Mouse (Mus musculus) CH12.LX (cell line): ENCODE results near the gene Cyth3. TPM values are rescaled to one million over a fixed set of nuclear protein-coding genes. Genes with fewer than 3 reads are reported as not detected.

Experiments used
- DNase-seq: peaks from one replicate; pipeline ENCODE4 v3.0.0-alpha.2; 2013; ENCODE audit errors: extremely low read depth
- H3K27ac ChIP-seq: 2 replicates; pipeline ENCODE4 v1.5.1; 2012; ENCODE audit warnings: low read depth, mild to moderate bottlenecking, control low read depth, moderate library complexity; ENCODE audit not compliant: insufficient read depth
- H3K27me3 ChIP-seq: replicated peaks from 2 replicates; pipeline ENCODE3; 2012; ENCODE audit warnings: inconsistent platforms
- H3K36me3 ChIP-seq, 2 experiments: replicated peaks in 1 of 2; 2 replicates each; pipeline versions ENCODE3 to v1.6.1; 2012; ENCODE audit warnings: inconsistent platforms in 1 of 2, low read length in 1 of 2, mild to moderate bottlenecking in 1 of 2, mixed read lengths in 1 of 2, moderate library complexity in 1 of 2; ENCODE audit not compliant: control insufficient read depth in 1 of 2, insufficient read depth in 1 of 2
- H3K4me1 ChIP-seq, 2 experiments: 2 replicates each; pipeline ENCODE4 v1.6.1; 2012; ENCODE audit warnings: inconsistent platforms in 1 of 2, moderate library complexity in 1 of 2; ENCODE audit not compliant: insufficient read depth in 2 of 2, control insufficient read depth in 1 of 2
- H3K4me2 ChIP-seq: 2 replicates; pipeline ENCODE4 v1.6.1; 2012; ENCODE audit warnings: low read depth, mild to moderate bottlenecking, control low read depth; ENCODE audit not compliant: poor library complexity, insufficient read depth, severe bottlenecking
- H3K4me3 ChIP-seq, 3 experiments: fragments of 150-350 bp in 1 of 3; sonication (generic) in 1 of 3; replicated peaks in 1 of 3; 2 replicates each; pipeline versions ENCODE3 to v1.5.1; 2011 to 2012; ENCODE audit warnings: low read depth in 2 of 3, low read length in 2 of 3, mild to moderate bottlenecking in 2 of 3, moderate library complexity in 2 of 3, control low read depth in 1 of 3, improper control_type of control experiment in 1 of 3, inconsistent platforms in 1 of 3, mixed read lengths in 1 of 3; ENCODE audit not compliant: poor library complexity in 1 of 3
- H3K79me2 ChIP-seq: replicated peaks from 2 replicates; pipeline ENCODE4 v1.6.1; 2012; ENCODE audit warnings: mild to moderate bottlenecking, moderate library complexity; ENCODE audit not compliant: control insufficient read depth, poor library complexity, insufficient read depth, severe bottlenecking; ENCODE audit errors: extremely low read depth
- H3K9ac ChIP-seq: 2 replicates; pipeline ENCODE4 v1.6.1; 2012; ENCODE audit warnings: low read depth, mild to moderate bottlenecking, control low read depth, moderate library complexity; ENCODE audit not compliant: insufficient read depth
- H3K9me3 ChIP-seq: replicated peaks from 2 replicates; pipeline ENCODE3; 2012; ENCODE audit warnings: low read length, inconsistent platforms, mixed read lengths
- BHLHE40 ChIP-seq: IDR thresholded peaks from 2 replicates; pipeline ENCODE4 v1.6.1; 2011; ENCODE audit warnings: mild to moderate bottlenecking, low read depth, low read length, improper control_type of control experiment
- CHD1 ChIP-seq: IDR thresholded peaks from 2 replicates; pipeline ENCODE4 v1.6.1; 2012; ENCODE audit warnings: low read depth, low read length, improper control_type of control experiment, inconsistent platforms
- CHD2 ChIP-seq: IDR thresholded peaks from 2 replicates; pipeline ENCODE4 v1.6.1; 2011; ENCODE audit warnings: low read length, improper control_type of control experiment
- E2F4 ChIP-seq: IDR thresholded peaks from 2 replicates; pipeline ENCODE4 v1.6.1; 2011; ENCODE audit warnings: low read depth, low read length, improper control_type of control experiment; ENCODE audit not compliant: insufficient replicate concordance
- ELF1 ChIP-seq: IDR thresholded peaks from 2 replicates; pipeline ENCODE4 v1.6.1; 2014; ENCODE audit warnings: low read depth, mild to moderate bottlenecking, inconsistent platforms, low read length, improper control_type of control experiment
- EP300 ChIP-seq: IDR thresholded peaks from 2 replicates; pipeline ENCODE4 v1.6.1; 2011; ENCODE audit warnings: low read length, improper control_type of control experiment
- ETS1 ChIP-seq: conservative IDR thresholded peaks from 2 replicates; pipeline ENCODE4 v1.6.1; 2012; ENCODE audit warnings: low read depth, mild to moderate bottlenecking, inconsistent platforms, low read length, improper control_type of control experiment, moderate library complexity
- HCFC1 ChIP-seq: IDR thresholded peaks from 2 replicates; pipeline ENCODE4 v1.6.1; 2012; ENCODE audit warnings: low read depth, mild to moderate bottlenecking, inconsistent platforms, low read length, improper control_type of control experiment
- IRF4 ChIP-seq: IDR thresholded peaks from 2 replicates; pipeline ENCODE4 v1.6.1; 2014; ENCODE audit warnings: low read depth, mild to moderate bottlenecking, inconsistent platforms, low read length, improper control_type of control experiment
- JUN ChIP-seq: IDR thresholded peaks from 2 replicates; pipeline ENCODE4 v1.6.1; 2011; ENCODE audit warnings: low read depth, mild to moderate bottlenecking, low read length, improper control_type of control experiment, moderate library complexity; ENCODE audit not compliant: insufficient read depth
- KAT2A ChIP-seq: IDR thresholded peaks from 2 replicates; pipeline ENCODE4 v1.6.1; 2012; ENCODE audit warnings: low read length, improper control_type of control experiment, inconsistent platforms; ENCODE audit not compliant: insufficient replicate concordance
- MAFK ChIP-seq: IDR thresholded peaks from 2 replicates; pipeline ENCODE4 v1.6.1; 2011; ENCODE audit warnings: low read length, improper control_type of control experiment; ENCODE audit not compliant: insufficient replicate concordance
- MAX ChIP-seq: IDR thresholded peaks from 2 replicates; pipeline ENCODE4 v1.6.1; 2011; ENCODE audit warnings: low read length, improper control_type of control experiment
- MEF2A ChIP-seq: IDR thresholded peaks from 2 replicates; pipeline ENCODE4 v1.6.1; 2014; ENCODE audit warnings: low read depth, mild to moderate bottlenecking, inconsistent platforms, low read length, improper control_type of control experiment, borderline replicate concordance
- MYC ChIP-seq: IDR thresholded peaks from 2 replicates; pipeline ENCODE4 v1.6.1; 2011; ENCODE audit warnings: low read depth, mild to moderate bottlenecking, improper control_type of control experiment, low read length
- PAX5 ChIP-seq: IDR thresholded peaks from 2 replicates; pipeline ENCODE4 v1.6.1; 2012; ENCODE audit warnings: low read length, inconsistent platforms, mixed read lengths
- POLR2A ChIP-seq: IDR thresholded peaks from 2 replicates; pipeline ENCODE4 v1.6.1; 2011; ENCODE audit warnings: low read depth, mild to moderate bottlenecking, improper control_type of control experiment, low read length
- POLR2AphosphoS2 ChIP-seq: IDR thresholded peaks from 2 replicates; pipeline ENCODE4 v1.6.1; 2011; ENCODE audit warnings: low read depth, low read length, improper control_type of control experiment
- RAD21 ChIP-seq: IDR thresholded peaks from 2 replicates; pipeline ENCODE4 v1.6.1; 2011; ENCODE audit warnings: low read depth, mild to moderate bottlenecking, low read length, improper control_type of control experiment, moderate library complexity
- RCOR1 ChIP-seq: conservative IDR thresholded peaks from 2 replicates; pipeline ENCODE4 v1.6.1; 2012; ENCODE audit warnings: low read depth, mild to moderate bottlenecking, inconsistent platforms, low read length, improper control_type of control experiment
- SIN3A ChIP-seq: IDR thresholded peaks from 2 replicates; pipeline ENCODE4 v1.6.1; 2012; ENCODE audit warnings: low read length, improper control_type of control experiment, inconsistent platforms
- TCF12 ChIP-seq: IDR thresholded peaks from 2 replicates; pipeline ENCODE4 v1.6.1; 2014; ENCODE audit warnings: low read depth, mild to moderate bottlenecking, inconsistent platforms, low read length, improper control_type of control experiment
- UBTF ChIP-seq: IDR thresholded peaks from 2 replicates; pipeline ENCODE4 v1.6.1; 2012; ENCODE audit warnings: low read depth, mild to moderate bottlenecking, inconsistent platforms, low read length, improper control_type of control experiment, moderate library complexity
- USF1 ChIP-seq: IDR thresholded peaks from 2 replicates; pipeline ENCODE4 v1.6.1; 2014; ENCODE audit warnings: low read depth, mild to moderate bottlenecking, inconsistent platforms, low read length, improper control_type of control experiment
- ZKSCAN1 ChIP-seq: IDR thresholded peaks from 2 replicates; pipeline ENCODE4 v1.6.1; 2012; ENCODE audit warnings: low read depth, inconsistent platforms, low read length, improper control_type of control experiment, borderline replicate concordance
- ZMIZ1 ChIP-seq: IDR thresholded peaks from 2 replicates; pipeline ENCODE4 v1.6.1; 2012; ENCODE audit warnings: low read depth, mild to moderate bottlenecking, inconsistent platforms, low read length, improper control_type of control experiment
- ZNF384 ChIP-seq: IDR thresholded peaks from 2 replicates; pipeline ENCODE4 v1.6.1; 2012; ENCODE audit warnings: low read depth, low read length, improper control_type of control experiment, inconsistent platforms
- dilution Hi-C: fragments of 300-500 bp; cut with MboI; formaldehyde crosslinking; loops from 2 replicates; pipeline ENCODE4 v1.14.3; 2020; ENCODE audit warnings: low sequenced_read_pairs; ENCODE audit not compliant: extremely low pct_unique_long_range_greater_than_20kb, extremely low pct_ligation_motif_present
- in situ Hi-C: fragments of 300-500 bp; cut with MboI; formaldehyde crosslinking; loops from 3 replicates; pipeline ENCODE4 v1.14.3; 2019; ENCODE audit warnings: low sequenced_read_pairs, low pct_ligation_motif_present, low pct_unique_long_range_greater_than_20kb, mixed read lengths
- polyA plus RNA-seq: library from polyadenylated mRNA; unstranded; fragments of >175 nt; gene quantifications from 2 replicates; pipeline ENCODE4 v1.2.1, GENCODE M21; 2012; ENCODE audit warnings: low read depth; ENCODE audit not compliant: insufficient read length
- total RNA-seq, 2 experiments: library from RNA; depleted of rRNA; stranded (reverse); fragments of 300-350 nt in 1 of 2; fragments of >200 nt in 1 of 2; gene quantifications; 2 replicates each; pipeline ENCODE4 v1.2.3; 2012 to 2014

The Cyth3 gene
- total and polyA plus RNA-seq, 3 experiments, result 3.3 to 5.4 (median 4.8) TPM

- Histone ChIP-seq H3K27me3 (no peaks in the 10 kb centered on the region), H3K4me3 (no peak overlapping the region), H3K9ac (no peak overlapping the region), H3K4me2 (no peak overlapping the region), H3K4me1 (peaks cover 4 to 20% of the 10 kb centered on the region in 2 experiments; a peak in 3 of 4 replicates), H3K27ac (no peak overlapping the region)
- dilution Hi-C loops, result no loop called here
- no peak for TF ChIP-seq MAFK
- TF ChIP-seq IRF4, result no peak
- no peak for TF ChIP-seq ELF1
- TF ChIP-seq UBTF, result no peak
- TF ChIP-seq E2F4, result no peak
- TF ChIP-seq KAT2A, result no peak
- no peak for TF ChIP-seq SIN3A
- TF ChIP-seq ZKSCAN1, result no peak
- no peak for TF ChIP-seq POLR2A
- no peak for TF ChIP-seq BHLHE40
- no peak for TF ChIP-seq MYC
- TF ChIP-seq RAD21, result no peak
- TF ChIP-seq MEF2A, result no peak
- no peak for TF ChIP-seq ZNF384
- TF ChIP-seq PAX5, result no peak
- no peak for TF ChIP-seq MAX
- TF ChIP-seq ZMIZ1, result no peak
- TF ChIP-seq ETS1, result no peak
- no peak for TF ChIP-seq JUN
- TF ChIP-seq TCF12, result no peak
- TF ChIP-seq, all 38 proteins: peak for 0
- Histone ChIP-seq H3K9me3 (no peaks in the 10 kb centered on the region), H3K79me2 (no peaks in the 10 kb centered on the region), H3K36me3 (no peaks in the 10 kb centered on the region)
- DNase-seq, result no peak
- in situ Hi-C loops, result no loop called here
Measured at GRCm38 (mm10) chr5:143606756-143607155, 15.5 kb upstream of the Cyth3 start.

DNA sequence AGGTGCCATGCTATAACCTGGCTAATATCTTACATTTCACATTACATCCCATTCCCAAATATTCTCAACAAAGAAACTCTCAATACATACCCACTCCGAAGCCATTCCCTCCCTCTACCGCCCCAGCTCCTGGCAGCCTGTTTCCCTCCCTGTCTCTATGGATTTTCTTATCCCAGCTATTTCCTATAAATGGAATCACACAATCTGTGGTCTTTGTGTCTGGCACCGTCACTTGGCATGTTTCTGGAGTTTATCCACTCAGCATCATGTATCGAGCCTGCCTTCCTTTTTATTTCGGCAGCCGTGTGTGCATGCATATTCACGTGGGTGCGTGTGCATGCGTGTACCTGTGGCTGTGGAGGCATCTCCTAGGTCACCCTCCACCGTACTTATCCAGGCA lies 14.1 kb upstream of the Cyth3 start:
- Histone ChIP-seq H3K36me3 (no peaks in the 10 kb centered on the region), H3K27me3 (no peaks in the 10 kb centered on the region), H3K9me3 (no peaks in the 10 kb centered on the region), H3K4me3 (no peak overlapping the region), H3K79me2 (no peaks in the 10 kb centered on the region), H3K27ac (no peak overlapping the region), H3K4me2 (no peak overlapping the region), H3K9ac (no peak overlapping the region), H3K4me1 (peaks cover 0 to 13% of the 10 kb centered on the region in 2 experiments; a peak in 2 of 4 replicates)
- no peak for TF ChIP-seq E2F4
- no peak for TF ChIP-seq TCF12
- no peak for TF ChIP-seq HCFC1
- TF ChIP-seq POLR2A, result no peak
- TF ChIP-seq JUN, result no peak
- no peak for TF ChIP-seq MAX
- no peak for TF ChIP-seq IRF4
- no peak for TF ChIP-seq POLR2AphosphoS2
- TF ChIP-seq ZKSCAN1, result no peak
- no peak for TF ChIP-seq CHD1
- TF ChIP-seq RCOR1, result no peak
- no peak for TF ChIP-seq USF1
- no peak for TF ChIP-seq ELF1
- TF ChIP-seq ZNF384, result no peak
- no peak for TF ChIP-seq CHD2
- TF ChIP-seq PAX5, result no peak
- no peak for TF ChIP-seq EP300
- dilution Hi-C loops, result no loop called here
- in situ Hi-C loops, result no loop called here
- no peak for DNase-seq
